Mouse (Mus musculus) spleen, adult 2 months (tissue): ENCODE measurements around the gene Cflar.

Experiments
- CTCF ChIP-seq: fragments of 200-500 bp; IDR thresholded peaks from 2 replicates; pipeline ENCODE4 v1.5.1; 2011; ENCODE audit warnings: mild to moderate bottlenecking, inconsistent platforms; ENCODE audit not compliant: insufficient read depth, insufficient read length, insufficient replicate concordance; ENCODE audit errors: extremely low read depth
- POLR2A ChIP-seq: fragments of 200-500 bp; IDR thresholded peaks from 2 replicates; pipeline ENCODE4 v1.6.1; 2011; ENCODE audit warnings: low read depth, low read length, inconsistent platforms

DNA sequence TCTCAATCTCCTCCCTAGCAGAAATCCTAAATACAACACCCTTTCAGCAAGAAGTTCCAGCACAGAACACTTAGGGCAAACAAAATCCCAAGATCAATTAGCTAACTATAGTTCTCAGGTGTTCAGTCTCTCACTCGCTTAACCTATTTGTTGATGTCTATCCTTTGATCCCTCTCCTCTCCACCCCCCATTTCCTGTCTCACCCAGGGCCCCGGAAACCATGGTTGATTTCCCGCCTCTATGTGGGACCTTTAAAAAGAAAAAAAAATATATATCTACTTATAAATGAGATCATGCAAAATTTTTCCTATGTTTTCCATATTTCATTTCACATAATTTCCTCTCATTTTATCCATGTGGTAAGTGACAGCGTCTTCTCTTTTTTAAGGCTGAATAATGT lies 9.7 kb downstream of the Cflar start:
- TF ChIP-seq CTCF, result no peak
- TF ChIP-seq POLR2A, result no peak
